Mouse (Mus musculus) olfactory bulb, adult 2 months (tissue): Measurements from ENCODE around the gene Sh3tc1.

Source experiments
- CTCF ChIP-seq: fragments of 200-500 bp; IDR thresholded peaks from 2 replicates; pipeline ENCODE4 v1.5.1; 2012; ENCODE audit warnings: low read depth, mild to moderate bottlenecking, low read length, moderate library complexity; ENCODE audit not compliant: insufficient read depth
- POLR2A ChIP-seq: fragments of 200-500 bp; IDR thresholded peaks from 2 replicates; pipeline ENCODE4 v1.6.1; 2012; ENCODE audit warnings: mild to moderate bottlenecking, low read depth, low read length, moderate library complexity; ENCODE audit not compliant: insufficient read depth

DNA sequence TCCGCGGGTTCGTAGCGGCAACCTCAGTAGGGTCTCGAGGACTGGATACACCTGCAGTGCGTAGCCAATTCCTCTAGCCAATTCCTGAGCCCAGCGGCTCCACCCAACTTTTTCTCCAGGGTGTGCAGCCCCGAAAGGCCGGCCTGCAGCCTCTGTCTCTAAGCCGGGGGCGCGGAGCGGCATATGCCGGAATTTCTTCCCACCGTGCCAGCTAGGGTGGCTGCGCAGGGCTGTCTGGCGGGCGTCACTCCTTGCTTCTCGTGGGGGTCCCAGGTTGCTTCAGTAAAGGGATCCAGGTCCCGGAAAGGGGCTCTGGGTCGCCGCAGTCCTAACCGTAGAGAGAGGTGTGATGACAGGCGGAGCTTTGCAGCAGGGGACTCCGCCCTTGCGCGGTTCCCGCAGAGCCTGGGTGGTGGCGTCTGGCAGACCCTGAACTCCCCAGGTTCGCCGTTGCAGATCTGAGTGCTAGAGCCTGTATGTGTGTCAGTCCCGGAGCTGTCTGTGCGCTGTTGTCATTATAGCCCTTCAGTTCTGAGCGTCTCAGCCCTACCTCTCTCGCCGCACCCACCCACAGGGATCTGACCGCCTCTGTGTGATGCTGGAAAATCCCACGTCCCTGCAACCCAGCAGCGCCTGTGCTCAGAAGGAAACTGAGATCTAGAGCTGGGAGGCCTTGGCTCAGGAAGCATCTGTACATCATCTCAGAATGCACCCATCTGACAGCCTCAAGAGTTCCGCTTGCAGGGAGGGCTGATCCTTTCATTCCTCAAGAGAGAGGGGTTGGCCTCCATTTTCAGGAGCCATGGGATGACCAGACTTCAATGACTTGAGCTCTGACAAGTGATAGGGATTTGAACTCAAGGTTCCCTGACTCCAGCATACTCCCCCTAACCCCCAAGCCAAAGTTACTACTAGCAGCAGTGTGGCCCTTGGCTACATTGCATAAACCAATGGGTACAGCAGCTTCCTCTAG lies 18.6 kb upstream of the Sh3tc1 start:
- TF ChIP-seq CTCF = no peak
- no peak; the same call in 1 of the 2 replicates for TF ChIP-seq POLR2A
